Mouse (Mus musculus) olfactory bulb, adult 2 months (tissue): ENCODE measurements around the gene Hrc.

Experiments used
- CTCF ChIP-seq: fragments of 200-500 bp; IDR thresholded peaks from 2 replicates; pipeline ENCODE4 v1.5.1; 2012; ENCODE audit warnings: low read depth, mild to moderate bottlenecking, low read length, moderate library complexity; ENCODE audit not compliant: insufficient read depth
- POLR2A ChIP-seq: fragments of 200-500 bp; IDR thresholded peaks from 2 replicates; pipeline ENCODE4 v1.6.1; 2012; ENCODE audit warnings: mild to moderate bottlenecking, low read depth, low read length, moderate library complexity; ENCODE audit not compliant: insufficient read depth

- TF ChIP-seq POLR2A (no peak), CTCF (no peak)
Measured at GRCm38 (mm10) chr7:45323069-45323468, 12.0 kb upstream of the Hrc start.
